Mouse (Mus musculus): ENCODE measurements around the gene Slc37a4.
"Not testable (repeated sequence)": the region's sequence is repeated elsewhere in the genome, so short reads cannot be mapped to it uniquely, and the experiment has no call there.

Gene Slc37a4

DNA sequence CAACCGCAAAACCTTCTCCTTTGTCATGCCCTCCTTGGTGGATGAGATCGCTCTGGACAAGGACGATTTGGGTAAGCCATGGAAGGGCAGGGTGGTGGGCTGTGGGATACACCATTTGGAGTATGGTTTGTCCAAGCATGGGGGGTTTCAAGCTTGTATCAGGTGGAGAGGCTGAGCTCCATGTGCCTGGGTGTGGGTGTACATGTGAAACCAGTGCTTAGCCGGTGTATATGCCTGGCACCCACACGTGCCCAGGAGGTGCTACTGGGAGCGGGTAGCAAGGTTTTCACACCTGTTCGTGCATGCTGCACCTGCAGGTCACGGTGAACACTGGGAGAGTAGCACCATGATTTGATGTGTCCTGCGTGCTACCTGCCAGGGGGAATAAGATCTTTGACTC lies 1.9 kb downstream of the Slc37a4 start:
- DNase-seq (ENCODE audit: low read depth, low spot score), result no peak

GRCm38 (mm10) chr9:44399114-44399794 lies 2.6 kb downstream of the Slc37a4 start:
- DNase-seq (ENCODE audit: low read depth, low spot score), result no peak

DNA sequence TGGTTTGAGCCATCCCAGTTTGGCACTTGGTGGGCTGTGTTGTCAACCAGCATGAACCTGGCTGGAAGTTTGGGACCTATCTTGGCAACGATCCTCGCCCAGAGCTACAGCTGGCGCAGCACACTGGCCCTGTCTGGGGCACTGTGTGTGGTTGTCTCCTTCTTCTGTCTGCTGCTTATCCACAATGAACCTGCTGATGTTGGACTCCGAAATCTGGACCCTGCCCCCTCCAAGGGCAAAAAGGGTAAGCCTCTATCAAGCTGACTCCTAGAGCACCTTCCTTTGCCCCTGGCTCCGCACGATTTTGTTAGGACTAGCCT lies 3.1 kb downstream of the Slc37a4 start:
- DNase-seq (ENCODE audit: low read depth, low spot score), result no peak

GRCm38 (mm10) chr9:44401081-44401480 lies 4.4 kb downstream of the Slc37a4 start:
- no peak for DNase-seq (ENCODE audit: low read depth, low spot score)

DNA sequence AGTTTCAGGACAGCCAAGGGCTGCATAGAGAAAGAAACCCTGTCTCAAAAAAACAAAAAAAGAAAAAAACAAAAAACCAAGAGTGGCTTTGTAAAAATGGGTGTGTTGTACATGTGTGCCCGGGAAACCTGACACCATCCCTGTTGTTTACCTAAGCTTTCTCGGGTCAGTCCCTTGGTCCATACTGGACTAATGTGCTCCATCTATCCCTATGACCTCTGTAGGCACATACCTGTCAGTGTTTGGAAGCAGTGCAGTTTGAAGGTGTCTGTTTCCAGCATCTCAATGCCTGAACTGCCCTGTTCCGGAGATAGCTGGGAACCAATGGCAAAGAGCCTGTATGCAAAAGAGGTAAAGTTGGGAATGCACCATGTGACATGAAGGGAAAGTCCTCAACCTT lies 8.4 kb downstream of the Slc37a4 start:
- no peak for DNase-seq (ENCODE audit: low read depth, low spot score)

GRCm38 (mm10) chr9:44406906-44407751 lies 10.5 kb downstream of the Slc37a4 start, which contains the start of the genes Rps25 and Trappc4:
Rps25 (plus strand) TSS chr9:44407139.
Trappc4 (minus strand) TSS chr9:44407600.
- peak; percentile 95 for DNase-seq (ENCODE audit: low read depth, low spot score)

- DNase-seq (ENCODE audit: low read depth, low spot score), result peak; percentile 28
These were observed 11.1 kb downstream of the Slc37a4 start for GRCm38 (mm10) chr9:44407752-44408097.

DNA sequence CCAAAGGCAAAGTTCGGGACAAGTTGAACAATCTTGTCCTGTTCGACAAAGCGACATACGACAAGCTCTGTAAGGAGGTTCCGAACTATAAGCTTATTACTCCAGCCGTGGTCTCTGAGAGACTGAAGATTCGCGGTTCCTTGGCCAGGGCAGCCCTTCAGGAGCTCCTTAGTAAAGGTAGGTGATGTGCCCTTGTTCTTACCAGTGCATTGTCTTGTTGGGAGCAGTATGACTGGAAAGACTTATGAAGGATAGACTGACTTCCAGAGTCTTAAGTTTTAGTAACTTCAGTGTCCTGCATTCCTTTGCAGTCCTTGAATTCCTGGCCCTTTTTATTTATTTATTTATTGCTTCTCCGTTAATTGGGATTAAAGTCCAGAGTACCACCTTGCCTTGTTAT lies 12.0 kb downstream of the Slc37a4 start:
- not testable (repeated sequence) for DNase-seq (ENCODE audit: low read depth, low spot score)

DNA sequence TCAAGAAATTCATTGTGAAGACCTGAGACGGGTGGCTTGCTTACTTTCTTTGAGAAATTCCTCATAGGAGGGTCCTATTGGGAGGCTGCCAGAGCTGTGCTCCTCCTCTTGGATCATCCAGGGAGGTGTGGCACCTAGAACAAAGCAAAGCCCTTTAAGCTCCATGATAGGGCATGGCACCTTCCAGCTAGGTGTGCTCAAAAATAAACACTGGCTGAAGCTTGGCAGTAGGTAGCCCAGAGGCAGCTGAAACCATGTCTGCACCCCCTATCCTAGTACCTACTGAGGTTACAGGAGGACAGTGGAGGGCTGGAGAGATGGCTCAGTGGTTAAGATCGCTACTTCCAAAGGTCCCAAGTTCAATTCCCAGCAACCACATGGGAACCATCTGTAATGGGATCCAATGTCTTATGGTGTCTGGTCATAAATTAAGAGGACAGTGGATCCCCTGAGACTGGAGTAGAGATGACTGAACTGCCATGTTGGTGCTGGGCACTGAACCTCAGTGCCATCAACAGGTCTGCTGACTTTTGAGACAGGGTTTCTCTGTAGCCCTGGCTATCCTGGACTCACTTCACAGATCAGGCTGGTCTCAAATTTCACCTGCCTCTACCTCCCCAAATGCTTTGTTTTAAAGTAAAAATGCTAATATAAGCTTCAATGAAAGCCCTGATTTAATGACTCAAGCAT lies 14.1 kb downstream of the Slc37a4 start:
- DNase-seq (ENCODE audit: low read depth, low spot score), result no peak

- no peak for DNase-seq (ENCODE audit: low read depth, low spot score)
These were observed 15.0 kb downstream of the Slc37a4 start for GRCm38 (mm10) chr9:44411601-44412130.

GRCm38 (mm10) chr9:44412306-44412705 lies 15.7 kb downstream of the Slc37a4 start:
- DNase-seq (ENCODE audit: low read depth, low spot score), result no peak

DNA sequence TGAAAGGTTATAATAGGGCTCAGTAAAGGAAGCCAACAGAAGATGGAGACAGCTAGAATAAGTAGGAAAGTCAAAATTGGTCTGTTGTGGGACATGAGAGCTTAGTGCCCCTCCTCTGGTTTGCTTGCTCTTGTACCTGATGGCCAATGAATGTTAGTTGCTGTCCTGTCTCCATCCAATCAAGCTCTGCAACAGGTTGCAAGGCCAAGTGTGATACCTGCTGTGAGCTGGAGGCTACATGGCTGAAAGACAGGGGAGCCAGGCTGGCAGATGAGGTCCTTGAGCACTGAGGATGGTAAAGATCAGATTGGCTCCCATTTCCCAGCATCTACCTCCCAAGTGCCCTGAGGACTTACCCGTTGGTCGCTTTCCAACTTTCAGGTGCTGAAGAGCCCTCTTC lies 16.1 kb downstream of the Slc37a4 start:
- no peak for DNase-seq (ENCODE audit: low read depth, low spot score)

DNA sequence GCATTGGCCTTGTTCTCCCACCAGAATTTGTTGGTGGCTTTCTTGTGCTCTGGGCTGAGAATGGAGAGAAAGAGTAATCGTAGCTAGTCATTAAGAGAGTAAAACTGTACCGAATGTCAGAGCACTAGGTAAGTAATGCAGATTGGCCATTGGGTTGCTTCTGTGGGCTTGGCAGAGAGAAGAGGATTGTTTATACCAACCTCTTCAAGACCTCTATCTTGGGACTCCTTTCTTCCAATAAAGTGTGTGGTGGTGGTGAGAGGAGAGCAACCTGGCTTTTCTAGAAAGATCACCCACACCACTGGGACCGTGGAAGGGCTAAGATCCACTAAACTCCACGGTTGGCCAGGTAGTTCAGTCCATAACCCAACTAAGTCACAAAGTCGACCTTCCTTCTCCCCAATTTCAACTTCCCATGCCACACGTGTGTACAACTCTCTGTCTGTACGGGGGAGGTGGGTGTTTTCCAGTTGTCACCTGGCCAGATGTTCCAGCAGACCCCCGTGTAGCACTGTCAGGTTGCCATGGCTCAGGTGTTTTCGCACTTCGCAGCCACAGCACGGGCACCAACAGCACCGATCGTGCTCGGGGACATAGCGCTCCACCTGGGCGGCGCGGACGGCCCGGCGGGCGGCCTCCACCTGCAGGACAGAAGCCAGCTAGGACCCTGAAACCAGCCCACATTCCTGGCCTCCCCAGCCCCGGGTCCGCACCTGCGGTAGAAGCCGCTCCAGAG lies 20.7 kb downstream of the Slc37a4 start:
- no peak for DNase-seq (ENCODE audit: low read depth, low spot score)

DNA sequence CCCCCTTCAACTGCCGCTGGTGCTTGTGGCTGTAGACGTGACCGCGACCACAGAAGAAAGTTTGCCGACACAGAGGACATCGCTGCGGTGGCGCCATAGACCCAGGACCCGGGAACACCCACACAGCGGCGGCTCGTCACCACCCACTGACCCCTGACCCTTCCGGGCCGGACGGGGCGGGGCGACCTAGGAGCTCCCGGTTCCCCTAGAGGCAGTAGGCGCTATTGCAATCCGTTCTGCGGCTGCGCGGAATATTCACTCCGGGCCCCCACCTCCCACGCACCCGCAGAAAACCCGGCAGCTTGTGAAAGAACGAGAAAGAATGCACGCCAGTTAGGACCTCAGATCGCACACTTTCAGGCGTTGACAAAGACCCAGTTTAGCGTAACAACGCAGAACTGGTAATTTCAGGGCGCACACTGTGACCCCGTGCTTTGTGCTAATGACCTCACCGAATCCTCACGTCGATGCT lies 21.3 kb downstream of the Slc37a4 start:
- DNase-seq (ENCODE audit: low read depth, low spot score), result peak; percentile 74

DNA sequence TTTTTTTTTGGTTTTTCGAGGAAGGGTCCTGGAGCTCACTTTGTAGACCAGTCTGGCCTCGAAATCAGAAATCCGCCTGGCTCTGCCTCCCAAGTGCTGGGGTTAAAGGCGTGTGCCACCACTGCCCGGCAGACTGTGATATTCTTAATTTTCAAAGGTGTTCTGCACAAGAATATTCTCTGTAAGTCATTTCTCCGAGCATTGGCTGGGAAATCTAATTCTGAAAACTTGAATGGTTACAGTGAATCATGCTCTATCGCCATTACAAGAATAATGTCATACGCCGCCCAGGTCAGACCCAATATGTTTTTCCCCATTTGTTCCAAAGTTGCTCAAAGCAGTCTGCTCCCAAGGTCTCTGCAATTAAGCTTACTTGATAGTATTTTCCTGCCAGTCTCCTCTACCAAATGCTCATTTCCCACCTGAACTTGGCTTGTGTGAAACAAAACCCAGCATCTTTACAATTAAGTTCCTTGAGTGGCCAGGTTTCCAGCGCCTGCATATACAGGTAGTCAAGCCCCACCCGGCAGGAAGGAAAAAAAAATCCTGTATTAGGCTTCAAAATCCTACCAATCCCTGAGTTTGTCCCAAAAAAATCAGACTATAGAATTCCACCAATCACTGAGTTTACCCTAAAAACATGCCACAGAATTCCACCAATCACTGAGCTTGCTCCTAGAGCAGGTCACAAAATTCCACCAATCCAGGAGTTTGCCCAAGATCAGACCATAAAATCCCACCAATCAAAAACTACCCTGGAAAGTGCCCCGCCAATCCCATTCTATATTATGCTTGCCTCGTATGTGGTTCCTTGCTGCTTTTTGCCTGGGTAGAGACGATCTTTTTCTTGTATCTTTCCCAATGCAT lies 22.1 kb downstream of the Slc37a4 start, which contains the start of gene Ccdc84:
Ccdc84 (minus strand) TSS at position 51 of the 867 bp plus-strand sequence.
- DNase-seq (ENCODE audit: low read depth, low spot score), result no peak

- DNase-seq (ENCODE audit: low read depth, low spot score), result not testable (repeated sequence)
These were observed 23.1 kb downstream of the Slc37a4 start for GRCm38 (mm10) chr9:44419730-44420129.

DNA sequence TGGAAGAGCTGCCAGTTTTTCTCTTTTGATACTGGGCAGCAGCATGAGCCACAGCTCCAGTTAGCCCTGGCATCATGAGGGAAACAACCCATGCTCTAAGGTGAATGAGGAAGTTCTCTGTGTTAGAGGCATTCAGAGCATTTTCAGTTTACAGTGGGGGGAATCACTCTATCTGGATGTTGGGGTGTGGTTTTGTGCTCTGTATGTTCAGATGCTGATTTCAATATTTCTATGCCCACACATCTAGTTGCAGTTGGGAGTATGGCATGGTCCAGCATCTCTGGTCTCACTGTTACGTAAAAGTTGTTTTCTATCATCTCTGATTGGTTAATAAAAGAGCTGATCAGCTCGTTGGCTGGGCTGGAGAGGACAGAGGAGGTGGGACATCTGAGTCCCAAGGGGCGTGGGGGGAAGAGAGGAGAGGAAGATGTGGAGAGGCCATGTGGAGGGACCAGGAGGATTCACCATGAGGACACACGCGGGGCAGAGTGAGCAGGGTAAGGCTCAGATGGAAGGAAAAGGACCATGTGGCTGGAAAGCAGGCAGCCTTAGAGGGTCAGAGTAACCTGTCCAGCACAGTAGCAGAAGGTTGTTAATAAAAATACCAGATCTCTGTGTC lies 23.7 kb downstream of the Slc37a4 start:
- DNase-seq (ENCODE audit: low read depth, low spot score), result no peak

GRCm38 (mm10) chr9:44423576-44423975 lies 26.9 kb downstream of the Slc37a4 start:
- DNase-seq (ENCODE audit: low read depth, low spot score), result no peak

GRCm38 (mm10) chr9:44432577-44433185 lies 36.0 kb downstream of the Slc37a4 start:
- no peak for DNase-seq (ENCODE audit: low read depth, low spot score)

Measured in brain, embryonic 18.5 days (tissue).